Comparison of ENCODE assay signal across 13 mouse cellular contexts in genomic region chr2:72637881-72638620, GRCm38 (mm10).
DNase-seq lines count a peak whose midpoint lies in the region; ATAC-seq and TF ChIP-seq lines count a peak whose summit lies in the region.
"Had no signal": no experiment of that assay in that cellular context is flagged by ENCODE, and none has a peak within 500 bp of the region (broad histone marks: within the 10 kb centered on the region; RNA-seq: fewer than 3 reads in every experiment).

No protein-coding gene starts in this region.

- no peaks in the 10 kb centered on the region for H3K36me3 ChIP-seq in forebrain, embryonic 10.5 days (replicated peaks)
- H3K36me3 ChIP-seq in forebrain, embryonic 15.5 days = no peaks in the 10 kb centered on the region
- H3K36me3 ChIP-seq in forebrain, embryonic 13.5 days (ENCODE audit: poor library complexity, severe bottlenecking) = no peaks in the 10 kb centered on the region
- H3K36me3 ChIP-seq in small intestine, adult 2 months (ENCODE audit: control insufficient read depth, insufficient read depth, low read length) = no peaks in the 10 kb centered on the region
- H3K36me3 ChIP-seq: embryonic facial prominence, embryonic 12.5 days had no signal

- peak overlapping the region; percentile 69 for H3K27ac ChIP-seq in forebrain, embryonic 10.5 days
- no peak overlapping the region for H3K27ac ChIP-seq in forebrain, embryonic 15.5 days (replicated peaks)
- peak overlapping the region; percentile 44 for H3K27ac ChIP-seq in forebrain, embryonic 13.5 days
- no peak overlapping the region for H3K27ac ChIP-seq in small intestine, adult 2 months (ENCODE audit: insufficient read depth, low read depth, low read length)
- H3K27ac ChIP-seq: embryonic facial prominence, embryonic 12.5 days had no signal

- H3K4me1 ChIP-seq in forebrain, embryonic 10.5 days = peaks cover 33% of the 10 kb centered on the region
- H3K4me1 ChIP-seq in forebrain, embryonic 15.5 days = peaks cover 24% of the 10 kb centered on the region
- peaks cover 23% of the 10 kb centered on the region for H3K4me1 ChIP-seq in forebrain, embryonic 13.5 days
- no peaks in the 10 kb centered on the region for H3K4me1 ChIP-seq in small intestine, adult 2 months (ENCODE audit: control insufficient read depth, insufficient read depth, insufficient read length, low read length)

- H3K4me2 ChIP-seq in forebrain, embryonic 15.5 days (replicated peaks) = no peak overlapping the region
- H3K4me2 ChIP-seq in forebrain, embryonic 13.5 days = no peak overlapping the region
- H3K4me2 ChIP-seq: embryonic facial prominence, embryonic 12.5 days had no signal

- 45% methylated on average over 9 of the region's 9 CpGs for WGBS in forebrain, embryonic 10.5 days
- WGBS in forebrain, embryonic 15.5 days = 41% methylated on average over 9 of the region's 9 CpGs
- 33% methylated on average over 9 of the region's 9 CpGs for WGBS in forebrain, embryonic 13.5 days
- WGBS in small intestine, adult 2 months = 62% methylated on average over 9 of the region's 9 CpGs

- no peak for DNase-seq in forebrain, embryonic 10.5 days (ENCODE audit: extremely low spot score, low spot score)
- DNase-seq in lung, postnatal 10 days = peak; percentile 20
- no peak for DNase-seq in lung, postnatal 36 days
- no peak for DNase-seq in gastrocnemius, adult 8-10 months (ENCODE audit: low spot score in 2 of 2)
- no peak for DNase-seq in spleen, postnatal 14 days (ENCODE audit: low spot score in 2 of 2)
- DNase-seq: gastrocnemius, postnatal 10 days; heart, postnatal 14 days; lung, postnatal 4 days had no signal

- H3K9ac ChIP-seq in forebrain, embryonic 15.5 days (replicated peaks) = no peak overlapping the region
- H3K9ac ChIP-seq in forebrain, embryonic 13.5 days = no peak overlapping the region
- H3K9ac ChIP-seq: embryonic facial prominence, embryonic 12.5 days had no signal

- TF ChIP-seq CTCF in small intestine, adult 2 months (IDR thresholded peaks at IDR 0.05; ENCODE audit: extremely low read depth, insufficient read length, insufficient replicate concordance, low read depth, low read length) = 0 out of 2 replicates have a peak, but pooled peaks have one; percentile 7

- TF ChIP-seq POLR2A in small intestine, adult 2 months (IDR thresholded peaks at IDR 0.05; ENCODE audit: low read depth, low read length) = no peak

- no peak overlapping the region for H3K4me3 ChIP-seq in forebrain, embryonic 10.5 days
- no peak overlapping the region for H3K4me3 ChIP-seq in forebrain, embryonic 15.5 days
- no peak overlapping the region for H3K4me3 ChIP-seq in forebrain, embryonic 13.5 days
- H3K4me3 ChIP-seq in small intestine, adult 2 months (ENCODE audit: low read depth, low read length) = no peak overlapping the region
- H3K4me3 ChIP-seq: embryonic facial prominence, embryonic 12.5 days had no signal

- peaks cover 4% of the 10 kb centered on the region; the same call in 1 of the 2 replicates for H3K9me3 ChIP-seq in forebrain, embryonic 10.5 days
- H3K9me3 ChIP-seq in forebrain, embryonic 15.5 days = no peaks in the 10 kb centered on the region
- H3K9me3 ChIP-seq in forebrain, embryonic 13.5 days (replicated peaks) = no peaks in the 10 kb centered on the region
- H3K9me3 ChIP-seq: embryonic facial prominence, embryonic 12.5 days had no signal

- H3K27me3 ChIP-seq in forebrain, embryonic 10.5 days (ENCODE audit: poor library complexity, severe bottlenecking) = no peaks in the 10 kb centered on the region
- H3K27me3 ChIP-seq in forebrain, embryonic 15.5 days = no peaks in the 10 kb centered on the region
- H3K27me3 ChIP-seq in forebrain, embryonic 13.5 days = no peaks in the 10 kb centered on the region
- H3K27me3 ChIP-seq in small intestine, adult 2 months (ENCODE audit: control insufficient read depth, insufficient read depth, low read length) = no peaks in the 10 kb centered on the region
- H3K27me3 ChIP-seq: embryonic facial prominence, embryonic 12.5 days had no signal

- no peak for ATAC-seq in forebrain, embryonic 15.5 days (replicated peaks)
- peak; percentile 21; the same call in 1 of the 2 replicates for ATAC-seq in forebrain, embryonic 13.5 days
- ATAC-seq: activated CD4-positive, CD25-positive, alpha-beta regulatory T cell, adult 4 months had no signal

Comparison
In these comparisons a context has a peak if more than half of its experiments do, and no peak if none do; other contexts are left out.
1. H3K27ac ChIP-seq: peak in forebrain, embryonic 10.5 days (single experiment) and forebrain, embryonic 13.5 days (single experiment); none in forebrain, embryonic 15.5 days (single experiment) and small intestine, adult 2 months (single experiment).